Mouse (Mus musculus) kidney, adult 2 months (tissue): ENCODE measurements around the gene Cdh4.

Experiments used
- CTCF ChIP-seq: fragments of 200-500 bp; conservative IDR thresholded peaks from 2 replicates; pipeline ENCODE4 v1.5.1; 2011; ENCODE audit warnings: low read depth, mild to moderate bottlenecking, control low read depth, low read length, moderate library complexity, mixed read lengths; ENCODE audit not compliant: insufficient read depth, insufficient read length
- POLR2A ChIP-seq: fragments of 200-500 bp; IDR thresholded peaks from one replicate; pipeline ENCODE4 v1.6.1; 2011; ENCODE audit warnings: low read depth, low read length, control low read depth

- TF ChIP-seq CTCF (no peak), POLR2A (no peak)
Measured at GRCm38 (mm10) chr2:179448256-179448655, 6.0 kb downstream of the Cdh4 start.
